Mouse (Mus musculus) hindbrain, embryonic 11.5 days (tissue): ENCODE data around the gene Necap2. TPM values are rescaled to one million over a fixed set of nuclear protein-coding genes. Genes with fewer than 3 reads are reported as not detected.

ENCODE experiments used
- ATAC-seq: fragments of 200-750 bp; cut with Nextera tagmentation; 2 replicates; pipeline ENCODE4 v1.8.0; 2017; ENCODE audit warnings: mild to moderate bottlenecking, moderate TSS enrichment, moderate library complexity; ENCODE audit not compliant: low FRiP score
- DNase-seq: peaks from one replicate; pipeline ENCODE4 v3.0.0-alpha.2; 2015; ENCODE audit warnings: low spot score
- H3K27ac ChIP-seq: fragments of 300-500 bp; sonication (generic); 2 replicates; pipeline ENCODE4 v1.5.1; 2014; ENCODE audit warnings: mild to moderate bottlenecking, low read depth, low read length
- H3K27me3 ChIP-seq: fragments of 300-500 bp; sonication (generic); 2 replicates; pipeline ENCODE4 v1.6.1; 2014; ENCODE audit warnings: mild to moderate bottlenecking, low read length, moderate library complexity, mixed read lengths; ENCODE audit not compliant: control insufficient read depth, insufficient read depth
- H3K36me3 ChIP-seq: fragments of 300-500 bp; sonication (generic); 2 replicates; pipeline ENCODE4 v1.6.1; 2014; ENCODE audit warnings: mild to moderate bottlenecking, low read length, moderate library complexity, mixed read lengths; ENCODE audit not compliant: control insufficient read depth, insufficient read depth
- H3K4me1 ChIP-seq: fragments of 300-500 bp; sonication (generic); replicated peaks from 2 replicates; pipeline ENCODE4 v1.6.1; 2014; ENCODE audit warnings: low read length, mixed read lengths; ENCODE audit not compliant: control insufficient read depth, insufficient read depth
- H3K4me2 ChIP-seq: fragments of 300-500 bp; sonication (generic); replicated peaks from 2 replicates; pipeline ENCODE4 v1.6.1; 2014; ENCODE audit warnings: mild to moderate bottlenecking, low read depth, low read length
- H3K4me3 ChIP-seq: fragments of 300-500 bp; sonication (generic); 2 replicates; pipeline ENCODE4 v1.5.1; 2014; ENCODE audit warnings: low read depth, low read length
- H3K9ac ChIP-seq: fragments of 300-500 bp; sonication (generic); 2 replicates; pipeline ENCODE4 v1.6.1; 2014; ENCODE audit warnings: low read depth, low read length
- H3K9me3 ChIP-seq: fragments of 300-500 bp; sonication (generic); 2 replicates; pipeline ENCODE4 v1.6.1; 2016; ENCODE audit warnings: low read length; ENCODE audit not compliant: control insufficient read depth
- WGBS: fragments of 180-500 bp; shearing (Covaris S2); extraction: QIAGEN DNeasy Blood & Tissue Kit; methylation state at CpG from one replicate; pipeline ENCODE4 v1.1.7; 2014; 5-methylcytosine and 5-hydroxymethylcytosine counted together
- polyA plus RNA-seq: library from polyadenylated mRNA; unstranded; fragments of >200 nt; fragmentation: Nextera tagmentation; extraction: Ambion mirVana; gene quantifications from 2 replicates; pipeline ENCODE4 v1.2.1, GENCODE M21; 2014

Gene Necap2
- polyA plus RNA-seq, 1 experiment from 2014 or later: 50.8 TPM

DNA sequence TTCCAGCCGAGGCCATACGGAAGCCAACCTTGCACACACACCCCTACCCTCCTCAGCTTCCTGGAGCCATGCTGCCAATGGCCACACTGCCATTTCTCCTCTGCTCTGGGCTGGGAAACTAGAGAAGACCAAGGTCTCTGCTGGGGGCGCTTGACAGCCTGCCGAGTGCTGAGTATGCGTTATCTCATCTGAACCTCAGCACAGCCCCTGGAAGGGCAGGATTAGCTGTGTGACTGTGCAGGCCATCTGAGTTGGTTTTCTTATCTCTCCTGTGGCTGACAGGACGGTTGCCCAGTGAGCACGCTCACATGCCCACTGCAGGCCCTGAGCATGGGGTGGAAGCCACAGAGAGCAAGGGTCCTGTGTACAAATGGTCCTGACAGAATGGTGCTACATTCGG, 9.5 kb downstream of the Necap2 start:
- WGBS: 86% methylated on average over 8 of the region's 8 CpGs
- ATAC-seq (no peak), DNase-seq (no peak)
- H3K9me3 ChIP-seq: no peaks in the 10 kb centered on the region
- H3K27me3 ChIP-seq: no peaks in the 10 kb centered on the region
- no peak overlapping the region for H3K27ac ChIP-seq
- no peak overlapping the region for H3K9ac ChIP-seq
- no peaks in the 10 kb centered on the region for H3K4me1 ChIP-seq
- H3K36me3 ChIP-seq: peaks cover 12% of the 10 kb centered on the region
- no peak overlapping the region for H3K4me2 ChIP-seq
- no peak overlapping the region for H3K4me3 ChIP-seq

DNA sequence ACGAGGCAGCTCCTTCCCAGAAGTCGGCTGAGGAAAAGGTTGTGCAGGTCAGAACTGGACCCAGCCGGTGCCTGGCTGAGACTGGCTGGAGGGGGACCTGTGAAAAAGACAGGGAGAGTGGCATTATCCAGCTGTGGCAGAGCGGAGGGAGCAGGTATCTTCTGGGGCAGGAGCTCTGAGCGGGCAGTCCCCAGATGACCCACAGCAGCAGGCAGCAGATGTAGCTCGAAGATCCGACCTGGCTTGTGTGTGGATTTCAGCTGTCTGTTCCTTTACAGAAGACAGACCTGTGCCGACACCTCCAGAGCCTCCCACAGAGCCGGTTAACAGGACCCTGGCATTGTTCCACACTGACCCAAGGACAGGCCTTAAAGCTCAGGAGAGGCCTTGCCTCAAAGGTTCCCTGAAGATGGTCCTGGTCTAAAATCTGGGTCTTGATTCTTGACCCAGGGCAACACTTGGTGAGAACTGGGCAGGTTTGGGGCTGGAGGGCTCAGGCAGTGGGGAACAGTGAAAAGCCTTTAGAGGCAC, 10.6 kb downstream of the Necap2 start:
- ATAC-seq (no peak), DNase-seq (no peak)
- Histone ChIP-seq H3K27ac (no peak overlapping the region), H3K27me3 (no peaks in the 10 kb centered on the region), H3K36me3 (peaks cover 12% of the 10 kb centered on the region), H3K4me2 (no peak overlapping the region), H3K9ac (no peak overlapping the region), H3K4me3 (no peak overlapping the region), H3K4me1 (no peaks in the 10 kb centered on the region), H3K9me3 (no peaks in the 10 kb centered on the region)
- 91% methylated on average over 9 of the region's 9 CpGs for WGBS

DNA sequence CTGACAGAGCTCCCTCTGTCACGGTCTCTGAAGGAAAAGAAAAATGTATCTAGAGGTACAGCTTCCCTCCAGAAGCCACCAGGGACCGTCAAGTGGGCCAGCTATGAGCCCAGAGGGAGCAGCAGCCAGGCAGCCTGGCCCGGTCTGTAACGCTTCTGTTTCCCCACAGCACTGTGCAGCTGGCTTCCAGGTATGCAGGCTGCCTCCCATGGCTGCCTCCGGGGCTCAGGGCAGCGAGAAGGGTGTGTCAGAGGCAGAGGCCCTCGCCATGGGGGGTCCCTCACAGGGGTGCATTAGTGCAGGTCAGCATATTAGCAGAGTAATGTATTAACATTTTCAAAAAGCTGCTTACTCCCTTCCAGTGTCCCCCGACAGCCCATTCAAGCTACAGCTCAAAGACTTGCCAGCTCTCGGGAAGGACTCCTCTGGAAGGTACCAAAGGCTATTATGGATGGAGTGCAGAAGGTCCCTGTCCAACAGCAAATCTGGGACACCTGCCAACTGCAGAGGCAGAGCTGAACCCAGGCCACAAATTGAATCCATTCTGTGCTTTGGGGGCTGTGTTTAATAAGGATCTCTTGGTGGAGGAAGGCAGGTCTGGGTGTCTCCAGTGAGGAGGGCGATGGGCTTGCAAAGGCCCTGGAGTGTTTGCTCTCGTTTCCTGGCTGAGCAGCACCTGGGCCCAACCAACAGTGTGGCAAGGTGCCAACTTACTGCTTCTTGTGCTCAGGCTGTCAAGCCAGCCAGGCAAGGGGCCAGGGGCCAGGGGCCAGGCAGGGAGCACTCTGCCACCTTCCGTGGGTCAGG, 11.2 kb downstream of the Necap2 start:
- no peak for DNase-seq
- no peaks in the 10 kb centered on the region for H3K9me3 ChIP-seq
- peaks cover 12% of the 10 kb centered on the region for H3K36me3 ChIP-seq
- H3K4me1 ChIP-seq: no peaks in the 10 kb centered on the region
- no peaks in the 10 kb centered on the region for H3K27me3 ChIP-seq
- ATAC-seq: no peak
- H3K27ac ChIP-seq: no peak overlapping the region
- no peak overlapping the region for H3K9ac ChIP-seq
- no peak overlapping the region for H3K4me3 ChIP-seq
- 88% methylated on average over 12 of the region's 12 CpGs for WGBS
- no peak overlapping the region for H3K4me2 ChIP-seq

DNA sequence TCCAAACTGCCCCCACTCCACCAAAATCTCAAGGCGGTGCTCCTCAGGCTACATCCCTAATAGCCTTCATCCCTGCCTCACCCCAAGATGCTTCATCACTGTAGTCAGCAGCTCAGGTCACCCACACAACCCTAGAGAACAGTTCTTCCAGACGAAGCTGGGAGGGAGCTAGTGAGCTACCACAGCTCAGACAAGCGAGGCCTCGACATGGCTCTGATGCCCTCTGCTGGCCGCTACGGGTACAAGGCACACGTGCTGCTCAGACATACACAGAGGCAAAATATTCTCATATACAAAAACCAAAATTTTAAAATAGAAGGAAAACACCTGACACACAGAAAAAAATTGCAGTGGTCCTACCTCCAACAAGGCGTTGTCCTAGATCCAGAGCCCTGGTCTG, 13.0 kb downstream of the Necap2 start:
- H3K4me1 ChIP-seq: no peaks in the 10 kb centered on the region
- H3K27ac ChIP-seq: no peak overlapping the region
- peak; percentile 5; the same call in 1 of the 2 replicates for ATAC-seq
- no peak overlapping the region for H3K9ac ChIP-seq
- H3K27me3 ChIP-seq: no peaks in the 10 kb centered on the region
- 9% methylated on average over 8 of the region's 8 CpGs for WGBS
- DNase-seq: peak; percentile 91
- H3K9me3 ChIP-seq: no peaks in the 10 kb centered on the region
- H3K4me2 ChIP-seq: no peak overlapping the region
- H3K36me3 ChIP-seq: peaks cover 12% of the 10 kb centered on the region
- H3K4me3 ChIP-seq: no peak overlapping the region

DNA sequence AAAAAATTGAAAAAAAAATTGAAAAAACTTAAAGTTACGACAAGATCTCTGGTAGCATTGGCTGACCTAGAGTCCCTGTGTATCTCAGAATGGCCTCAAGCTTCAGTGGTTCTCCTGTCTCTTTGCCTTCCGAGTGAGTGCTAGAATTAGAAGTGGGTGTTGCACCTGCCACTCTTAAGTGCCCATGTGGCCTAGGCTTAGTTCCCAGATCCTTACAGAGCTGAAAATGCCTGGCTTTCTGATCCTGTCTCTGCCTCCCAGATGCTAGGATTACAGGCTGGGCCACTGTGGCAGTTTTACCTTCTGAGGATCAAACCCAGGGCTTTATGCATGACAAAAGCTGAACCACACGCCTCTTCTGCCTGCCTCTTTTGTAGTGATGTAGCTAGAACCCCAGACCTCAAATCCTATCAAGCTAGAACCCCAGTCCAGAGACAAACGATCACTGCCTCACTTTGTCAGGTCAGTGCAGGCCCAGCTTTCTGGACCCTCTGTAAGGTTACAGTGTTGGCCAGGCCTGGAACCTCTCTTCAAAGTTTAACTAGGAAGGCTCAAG, 14.0 kb downstream of the Necap2 start:
- peaks cover 12% of the 10 kb centered on the region for H3K36me3 ChIP-seq
- H3K4me1 ChIP-seq: no peaks in the 10 kb centered on the region
- DNase-seq: no peak
- H3K27me3 ChIP-seq: no peaks in the 10 kb centered on the region
- no peak for ATAC-seq
- no peaks in the 10 kb centered on the region for H3K9me3 ChIP-seq
- no peak overlapping the region for H3K4me2 ChIP-seq
- H3K27ac ChIP-seq: no peak overlapping the region
- no peak overlapping the region for H3K9ac ChIP-seq
- no peak overlapping the region for H3K4me3 ChIP-seq
- 81% methylated on average over 4 of the region's 4 CpGs for WGBS

GRCm38 (mm10) chr4:141060426-141061301, 17.5 kb downstream of the Necap2 start, which contains the start of gene Crocc:
Crocc (minus strand) TSS chr4:141060550.
- DNase-seq (peak; percentile 100), ATAC-seq (peak; percentile 95)
- peak within 1 kb of the TSS; percentile 53 for H3K4me3 ChIP-seq
- H3K27me3 ChIP-seq: no peaks in the 10 kb centered on the region
- no peaks in the 10 kb centered on the region for H3K9me3 ChIP-seq
- WGBS: under 1% methylated on average over 73 of the region's 77 CpGs
- peak within 1 kb of the TSS; percentile 69 for H3K9ac ChIP-seq
- no peaks in the 10 kb centered on the region for H3K4me1 ChIP-seq
- H3K27ac ChIP-seq: peak within 1 kb of the TSS; percentile 83
- no peaks in the 10 kb centered on the region for H3K36me3 ChIP-seq
- peak within 1 kb of the TSS; percentile 61 for H3K4me2 ChIP-seq

DNA sequence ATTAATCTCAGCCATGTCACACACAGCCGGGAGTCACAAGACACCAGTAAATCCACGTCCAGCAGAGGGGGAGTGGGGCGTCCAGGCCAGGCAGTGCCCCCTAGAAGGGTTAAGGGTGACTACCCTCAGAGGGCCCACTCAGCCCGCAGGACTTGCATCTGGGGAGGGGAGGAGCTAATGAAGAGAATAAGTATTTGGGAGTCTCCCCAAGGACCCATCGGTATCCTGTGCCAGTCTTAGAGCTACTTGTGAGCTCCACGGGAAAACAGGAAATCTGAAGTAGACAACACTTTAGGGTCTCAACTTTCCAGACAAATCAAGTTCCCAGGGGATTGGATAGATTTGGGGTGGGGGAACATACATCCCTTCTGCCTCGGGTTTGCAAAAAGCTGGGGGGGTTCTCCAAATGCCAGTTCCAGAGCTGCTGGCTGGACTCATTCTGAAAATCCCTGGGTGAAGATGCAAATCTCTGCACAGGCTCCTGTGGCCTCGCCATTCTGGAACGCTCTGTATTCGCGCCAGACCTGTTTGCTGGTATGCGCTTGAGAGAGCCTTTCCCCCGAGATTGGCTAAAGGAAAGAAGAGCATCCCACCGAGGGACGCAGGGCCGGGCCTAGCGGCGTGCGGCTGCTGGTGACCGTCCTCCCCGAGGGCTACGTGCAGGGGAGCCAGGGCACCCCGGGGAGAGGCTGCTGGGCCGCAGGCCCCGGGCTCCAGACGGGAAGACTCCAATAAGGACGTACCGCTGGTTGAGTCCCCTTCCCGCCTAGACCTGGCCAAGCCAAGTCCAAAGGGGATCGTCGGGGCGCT, 18.3 kb downstream of the Necap2 start:
- peak overlapping the region; percentile 53 for H3K4me3 ChIP-seq
- no peaks in the 10 kb centered on the region for H3K27me3 ChIP-seq
- H3K36me3 ChIP-seq: no peaks in the 10 kb centered on the region
- no peaks in the 10 kb centered on the region for H3K9me3 ChIP-seq
- H3K4me2 ChIP-seq: peak overlapping the region; percentile 61
- WGBS: 3% methylated on average over 32 of the region's 32 CpGs
- no peaks in the 10 kb centered on the region for H3K4me1 ChIP-seq
- DNase-seq (no peak), ATAC-seq (no peak; the same call in 1 of the 2 replicates)
- peak overlapping the region; percentile 69 for H3K9ac ChIP-seq
- peak overlapping the region; percentile 83 for H3K27ac ChIP-seq

- H3K36me3 ChIP-seq: no peaks in the 10 kb centered on the region
- ATAC-seq: no peak
- WGBS: 80% methylated on average over 9 of the region's 9 CpGs
- 0 out of 2 replicates have a peak, but pooled peaks cover under 1% of the 10 kb centered on the region for H3K27me3 ChIP-seq
- no peak overlapping the region for H3K27ac ChIP-seq
- peaks cover 3% of the 10 kb centered on the region; the same call in 1 of the 2 replicates for H3K4me1 ChIP-seq
- H3K9me3 ChIP-seq: no peaks in the 10 kb centered on the region
- no peak overlapping the region for H3K9ac ChIP-seq
- no peak overlapping the region for H3K4me3 ChIP-seq
- no peak for DNase-seq
- H3K4me2 ChIP-seq: no peak overlapping the region
Observed at GRCm38 (mm10) chr4:141058835-141059234, 19.3 kb downstream of the Necap2 start.
